Mouse (Mus musculus) adrenal gland, postnatal 36 days (tissue): ENCODE results near the gene Pofut1. TPM values are rescaled to one million over a fixed set of nuclear protein-coding genes. Genes with fewer than 3 reads are reported as not detected.

Source experiments
- DNase-seq, 2 experiments: peaks; one replicate each; pipeline ENCODE4 v3.0.0; 2021; ENCODE audit warnings: mixed read lengths in 1 of 2
- total RNA-seq, 2 experiments: library from RNA; stranded (reverse); gene quantifications; 2 replicates each; pipeline ENCODE4 v1.2.3; 2021

Gene Pofut1
- total RNA-seq, 2 experiments from 2014 or later: 45.8 to 59.7 TPM

- DNase-seq: peak; percentile 92 to 93
Measured at GRCm38 (mm10) chr2:153290938-153291928, 49.9 kb downstream of the Pofut1 start, which contains the start of gene Kif3b. Gene Kif3b (plus strand): TSS chr2:153291413.

GRCm38 (mm10) chr2:153292305-153292861, 51.0 kb downstream of the Pofut1 start:
- peak in 1 of 2 experiments; percentile 45 for DNase-seq

GRCm38 (mm10) chr2:153295196-153295595, 53.9 kb downstream of the Pofut1 start:
- no peak for DNase-seq

GRCm38 (mm10) chr2:153297771-153298170, 56.4 kb downstream of the Pofut1 start:
- DNase-seq: no peak

- DNase-seq: no peak
Measured at GRCm38 (mm10) chr2:153298460-153298859, 57.1 kb downstream of the Pofut1 start.

- peak in 1 of 2 experiments; percentile 44 for DNase-seq
Measured at GRCm38 (mm10) chr2:153298863-153299262, 57.5 kb downstream of the Pofut1 start.

- DNase-seq: no peak
Measured at GRCm38 (mm10) chr2:153301123-153301522, 59.8 kb downstream of the Pofut1 start.

GRCm38 (mm10) chr2:153305240-153305639, 63.9 kb downstream of the Pofut1 start:
- DNase-seq: peak; percentile 83 to 86

GRCm38 (mm10) chr2:153308586-153308985, 67.3 kb downstream of the Pofut1 start:
- no peak for DNase-seq

- DNase-seq: no peak
Measured at GRCm38 (mm10) chr2:153309106-153309505, 67.8 kb downstream of the Pofut1 start.

GRCm38 (mm10) chr2:153310228-153310627, 68.9 kb downstream of the Pofut1 start:
- DNase-seq: peak in 1 of 2 experiments; percentile 52

- DNase-seq: no peak
Measured at GRCm38 (mm10) chr2:153312884-153313283, 71.6 kb downstream of the Pofut1 start.

GRCm38 (mm10) chr2:153318408-153318807, 77.1 kb downstream of the Pofut1 start:
- DNase-seq: no peak

GRCm38 (mm10) chr2:153319036-153319643, 77.8 kb downstream of the Pofut1 start:
- DNase-seq: no peak

Other genes with a start within 250 kb of the Pofut1 start
- 100 to 1,000 TPM; 175 to 226 TPM for gene Pdrg1, start 226.1 kb upstream of the Pofut1 start, total RNA-seq
- 1 to 10 TPM in 1 of 2 experiments, under 1 TPM in 1; 0.56 to 1.5 TPM for gene Xkr7, start 209.7 kb upstream of the Pofut1 start, total RNA-seq
- 10 to 100 TPM; 10.2 to 11.0 TPM for gene Ccm2l, start 175.6 kb upstream of the Pofut1 start, total RNA-seq
- 1 to 10 TPM; 2.7 to 2.9 TPM for gene Hck, start 133.1 kb upstream of the Pofut1 start, total RNA-seq
- gene Tm9sf4, start 80.2 kb upstream of the Pofut1 start, total RNA-seq: 100 to 1,000 TPM; 103 to 118 TPM
- 1 to 10 TPM; 2.6 to 2.8 TPM for gene Tspyl3, start 16.1 kb upstream of the Pofut1 start, total RNA-seq
- 10 to 100 TPM in 1 of 2 experiments, 1 to 10 TPM in 1; 9.5 to 10.4 TPM for gene Plagl2, start 107 bp upstream of the Pofut1 start, total RNA-seq
- 10 to 100 TPM; 27.7 to 31.1 TPM for gene Kif3b, start 49.9 kb downstream of the Pofut1 start, total RNA-seq
- gene Asxl1, start 104.3 kb downstream of the Pofut1 start, total RNA-seq: 10 to 100 TPM; 22.7 to 31.8 TPM